Mouse (Mus musculus) embryo, embryonic 11 days (tissue): ENCODE results near the gene Fubp1.
"Not testable (repeated sequence)": the region's sequence is repeated elsewhere in the genome, so short reads cannot be mapped to it uniquely, and the experiment has no call there.

Source experiments
- DNase-seq: peaks from one replicate; pipeline ENCODE4 v3.0.0-alpha.2; 2015

The Fubp1 gene

GRCm38 (mm10) chr3:152193635-152194097 is 16.6 kb upstream of the Fubp1 start:
- DNase-seq, result peak; percentile 93

- not testable (repeated sequence) for DNase-seq
Observed at GRCm38 (mm10) chr3:152197246-152197645, 13.0 kb upstream of the Fubp1 start.

GRCm38 (mm10) chr3:152199125-152199524 is 11.1 kb upstream of the Fubp1 start:
- no peak for DNase-seq

GRCm38 (mm10) chr3:152201181-152201580 is 9.0 kb upstream of the Fubp1 start:
- DNase-seq, result no peak

- no peak for DNase-seq
Observed at GRCm38 (mm10) chr3:152201651-152202050, 8.6 kb upstream of the Fubp1 start.

GRCm38 (mm10) chr3:152202942-152203341 is 7.3 kb upstream of the Fubp1 start:
- DNase-seq, result no peak

- no peak for DNase-seq
Observed at GRCm38 (mm10) chr3:152203411-152203810, 6.8 kb upstream of the Fubp1 start.

- no peak for DNase-seq
Observed at GRCm38 (mm10) chr3:152203996-152204395, 6.2 kb upstream of the Fubp1 start.

- no peak for DNase-seq
Observed at GRCm38 (mm10) chr3:152204577-152204976, 5.6 kb upstream of the Fubp1 start.

GRCm38 (mm10) chr3:152207156-152207555 is 3.1 kb upstream of the Fubp1 start:
- no peak for DNase-seq

- DNase-seq, result no peak
Observed at GRCm38 (mm10) chr3:152208096-152208885, 1.9 kb upstream of the Fubp1 start.

- DNase-seq, result peak; percentile 66
Observed at GRCm38 (mm10) chr3:152209177-152209966, 850 bp upstream of the Fubp1 start.

- DNase-seq, result peak; percentile 73
Observed at GRCm38 (mm10) chr3:152210728-152211391, 638 bp downstream of the Fubp1 start.

GRCm38 (mm10) chr3:152211731-152212279 is 1.6 kb downstream of the Fubp1 start:
- no peak for DNase-seq

- no peak for DNase-seq
Observed at GRCm38 (mm10) chr3:152213416-152213815, 3.2 kb downstream of the Fubp1 start.

GRCm38 (mm10) chr3:152224918-152225317 is 14.7 kb downstream of the Fubp1 start:
- DNase-seq, result no peak

GRCm38 (mm10) chr3:152225906-152226305 is 15.7 kb downstream of the Fubp1 start:
- no peak for DNase-seq

- no peak for DNase-seq
Observed at GRCm38 (mm10) chr3:152228843-152229242, 18.6 kb downstream of the Fubp1 start.

GRCm38 (mm10) chr3:152229271-152229670 is 19.0 kb downstream of the Fubp1 start:
- no peak for DNase-seq

- no peak for DNase-seq
Observed at GRCm38 (mm10) chr3:152231333-152232100, 21.3 kb downstream of the Fubp1 start.

- DNase-seq, result no peak
Observed at GRCm38 (mm10) chr3:152235238-152235637, 25.0 kb downstream of the Fubp1 start.

- no peak for DNase-seq
Observed at GRCm38 (mm10) chr3:152235805-152236204, 25.6 kb downstream of the Fubp1 start.
